In genomic region chr10:62545759-62546158, GRCm38 (mm10) we compare ENCODE assay signal across 22 mouse cellular contexts. TPM values are rescaled to one million over a fixed set of nuclear protein-coding genes. Genes with fewer than 3 reads are reported as not detected.
DNase-seq lines count a peak whose midpoint lies in the region; ATAC-seq and TF ChIP-seq lines count a peak whose summit lies in the region.
"Had no signal": no experiment of that assay in that cellular context is flagged by ENCODE, and none has a peak within 500 bp of the region (broad histone marks: within the 10 kb centered on the region; RNA-seq: fewer than 3 reads in every experiment).

No protein-coding gene starts in this region.

- no peaks in the 10 kb centered on the region for H3K9me3 ChIP-seq in intestine, postnatal 0 days (ENCODE audit: control insufficient read depth)
- H3K9me3 ChIP-seq in intestine, embryonic 16.5 days (ENCODE audit: control insufficient read depth, low read length): no peaks in the 10 kb centered on the region
- H3K9me3 ChIP-seq in CH12.LX (replicated peaks; ENCODE audit: low read length): no peaks in the 10 kb centered on the region
- H3K9me3 ChIP-seq: embryonic facial prominence, embryonic 12.5 days; heart, embryonic 15.5 days; hindbrain, embryonic 13.5 days had no signal

- DNase-seq in left cerebral cortex, adult 2 months (ENCODE audit: extremely low spot score in 1 of 2, low spot score in 2 of 2): no peak
- no peak for DNase-seq in left cerebral cortex, postnatal 25 days (ENCODE audit: low spot score in 2 of 2)
- no peak for DNase-seq in CH12.LX (ENCODE audit: extremely low read depth)
- DNase-seq in NIH3T3 (ENCODE audit: low read depth): peak; percentile 18
- DNase-seq in cerebellum, adult 9-10 months: no peak
- DNase-seq: adrenal gland, postnatal 10 days; B cell, adult 2 months; cerebellum, adult 11 months; cerebellum, adult 8-10 months; cerebellum, postnatal 25 days; gastrocnemius, postnatal 36 days; heart, adult 11 months; heart, postnatal 14 days had no signal

- no peaks in the 10 kb centered on the region for H3K27me3 ChIP-seq in intestine, postnatal 0 days (replicated peaks; ENCODE audit: control insufficient read depth, insufficient read depth, low read length)
- no peaks in the 10 kb centered on the region for H3K27me3 ChIP-seq in intestine, embryonic 16.5 days (replicated peaks; ENCODE audit: control insufficient read depth, insufficient read depth, low read length)
- no peaks in the 10 kb centered on the region for H3K27me3 ChIP-seq in CH12.LX (replicated peaks)
- H3K27me3 ChIP-seq: embryonic facial prominence, embryonic 12.5 days; heart, embryonic 15.5 days; hindbrain, embryonic 13.5 days had no signal

- dilution Hi-C loops in CH12.LX (cut with MboI; ENCODE audit: extremely low pct_ligation_motif_present, extremely low pct_unique_long_range_greater_than_20kb, low sequenced_read_pairs): no loop called here

- H3K4me2 ChIP-seq in intestine, postnatal 0 days (replicated peaks; ENCODE audit: low read depth): no peak overlapping the region
- no peak overlapping the region for H3K4me2 ChIP-seq in intestine, embryonic 16.5 days (ENCODE audit: low read depth, low read length)
- H3K4me2 ChIP-seq in CH12.LX (ENCODE audit: insufficient read depth, low read depth, poor library complexity, severe bottlenecking): no peak overlapping the region
- H3K4me2 ChIP-seq: embryonic facial prominence, embryonic 12.5 days; heart, embryonic 11.5 days; heart, embryonic 15.5 days; hindbrain, embryonic 13.5 days had no signal

- no peak overlapping the region for H3K9ac ChIP-seq in intestine, postnatal 0 days (ENCODE audit: low read depth, low read length)
- H3K9ac ChIP-seq in intestine, embryonic 16.5 days (ENCODE audit: low read depth, low read length): no peak overlapping the region
- H3K9ac ChIP-seq in CH12.LX (ENCODE audit: insufficient read depth, low read depth): no peak overlapping the region
- H3K9ac ChIP-seq: embryonic facial prominence, embryonic 12.5 days; heart, embryonic 15.5 days; hindbrain, embryonic 13.5 days had no signal

- H3K79me2 ChIP-seq in CH12.LX (replicated peaks; ENCODE audit: control insufficient read depth, extremely low read depth, insufficient read depth, poor library complexity, severe bottlenecking): no peaks in the 10 kb centered on the region

- intact Hi-C loops in left cerebral cortex, adult 2 months (cut with DNase I): no loop called here
- intact Hi-C loops in left cerebral cortex, postnatal 25 days (cut with DNase I): no loop called here

- H3K4me3 ChIP-seq in intestine, postnatal 0 days (ENCODE audit: low read depth, low read length): no peak overlapping the region
- H3K4me3 ChIP-seq in intestine, embryonic 16.5 days (ENCODE audit: low read length): no peak overlapping the region
- no peak overlapping the region for H3K4me3 ChIP-seq in left cerebral cortex, adult 2 months
- no peak overlapping the region for H3K4me3 ChIP-seq in CH12.LX (replicated peaks in 1 of 3; ENCODE audit: low read depth in 2 of 3, low read length in 2 of 3, poor library complexity in 1 of 3)
- H3K4me3 ChIP-seq: embryonic facial prominence, embryonic 12.5 days; heart, embryonic 15.5 days; hindbrain, embryonic 13.5 days had no signal

- TF ChIP-seq RAD21 in CH12.LX (IDR thresholded peaks at IDR 0.05; ENCODE audit: low read depth, low read length): peak; percentile 3

- no peak for ATAC-seq in intestine, postnatal 0 days
- no peak for ATAC-seq in intestine, embryonic 16.5 days
- ATAC-seq: CD4-positive, CD25-positive, alpha-beta regulatory T cell, adult 4 months; forebrain, embryonic 16.5 days; hindbrain, postnatal 0 days had no signal

- in situ Hi-C loops in CH12.LX (cut with MboI; ENCODE audit: low pct_ligation_motif_present, low pct_unique_long_range_greater_than_20kb, low sequenced_read_pairs): no loop called here

- H3K27ac ChIP-seq in intestine, postnatal 0 days (ENCODE audit: low read depth, low read length): no peak overlapping the region
- H3K27ac ChIP-seq in intestine, embryonic 16.5 days (ENCODE audit: low read length): no peak overlapping the region
- no peak overlapping the region for H3K27ac ChIP-seq in left cerebral cortex, adult 2 months
- no peak overlapping the region for H3K27ac ChIP-seq in CH12.LX (ENCODE audit: insufficient read depth, low read depth)
- H3K27ac ChIP-seq: embryonic facial prominence, embryonic 12.5 days; heart, embryonic 15.5 days; hindbrain, embryonic 13.5 days; hindbrain, postnatal 0 days had no signal

- H3K36me3 ChIP-seq in intestine, postnatal 0 days (ENCODE audit: control insufficient read depth, insufficient read depth): no peaks in the 10 kb centered on the region
- H3K36me3 ChIP-seq in intestine, embryonic 16.5 days (ENCODE audit: control insufficient read depth, insufficient read depth, low read length): no peaks in the 10 kb centered on the region
- H3K36me3 ChIP-seq in CH12.LX (replicated peaks in 1 of 2; ENCODE audit: control insufficient read depth in 1 of 2, insufficient read depth in 1 of 2, low read length in 1 of 2): no peaks in the 10 kb centered on the region
- H3K36me3 ChIP-seq: embryonic facial prominence, embryonic 12.5 days; heart, embryonic 15.5 days; hindbrain, embryonic 13.5 days had no signal

- peak; percentile 20; the same call in 1 of the 2 replicates for TF ChIP-seq CTCF in intestine, postnatal 0 days (IDR thresholded peaks at IDR 0.05; ENCODE audit: low read depth)
- peak; percentile 8 for TF ChIP-seq CTCF in left cerebral cortex, adult 2 months (IDR thresholded peaks at IDR 0.05)
- TF ChIP-seq CTCF in CH12.LX (conservative IDR thresholded peaks at IDR 0.05 in 1 of 2, IDR thresholded peaks at IDR 0.05 in 1 of 2; ENCODE audit: low read depth in 2 of 2, low read length in 2 of 2): peak in 1 of 2 experiments; percentile 9; a peak in 1 of 4 replicates

- no peak for TF ChIP-seq EP300 in CH12.LX (IDR thresholded peaks at IDR 0.05; ENCODE audit: low read length)

- no peaks in the 10 kb centered on the region for H3K4me1 ChIP-seq in intestine, postnatal 0 days (replicated peaks; ENCODE audit: control insufficient read depth, insufficient read depth, low read length)
- no peaks in the 10 kb centered on the region for H3K4me1 ChIP-seq in intestine, embryonic 16.5 days (ENCODE audit: control insufficient read depth, insufficient read depth, low read length)
- H3K4me1 ChIP-seq in CH12.LX (ENCODE audit: control insufficient read depth in 1 of 2, insufficient read depth in 2 of 2): peaks cover 8 to 55% of the 10 kb centered on the region in 2 experiments
- H3K4me1 ChIP-seq: embryonic facial prominence, embryonic 12.5 days; hindbrain, embryonic 13.5 days had no signal

- TF ChIP-seq POLR2A in CH12.LX (IDR thresholded peaks at IDR 0.05; ENCODE audit: low read depth, low read length): no peak

TF ChIP-seq in CH12.LX, 34 proteins besides CTCF, POLR2A, EP300 and RAD21:
- TF ChIP-seq NELFE (IDR thresholded peaks at IDR 0.05; ENCODE audit: low read depth, low read length) (no peak), RCOR1 (conservative IDR thresholded peaks at IDR 0.05; ENCODE audit: low read depth, low read length) (no peak), MAZ (IDR thresholded peaks at IDR 0.05; ENCODE audit: low read depth, low read length) (no peak), MEF2A (IDR thresholded peaks at IDR 0.05; ENCODE audit: borderline replicate concordance, low read depth, low read length) (no peak), USF1 (IDR thresholded peaks at IDR 0.05; ENCODE audit: low read depth, low read length) (no peak), MXI1 (IDR thresholded peaks at IDR 0.05; ENCODE audit: low read depth, low read length) (no peak), SMC3 (IDR thresholded peaks at IDR 0.05; ENCODE audit: low read depth, low read length) (no peak), BHLHE40 (IDR thresholded peaks at IDR 0.05; ENCODE audit: low read depth, low read length) (no peak)

RNA-seq across cellular contexts. Expression of gene Srgn, which starts 18.5 kb away (rescaled TPM):
- 18.9 and 21.6 TPM in 2 replicates for polyA plus RNA-seq in intestine, postnatal 0 days (2015; fragmentation: Nextera tagmentation; extraction: Ambion mirVana)
- 15.1 and 15.5 TPM in 2 replicates for polyA plus RNA-seq in intestine, embryonic 16.5 days (2015; fragmentation: Nextera tagmentation; extraction: Ambion mirVana)
- total RNA-seq in left cerebral cortex, adult 2 months (2021): 1 to 10 TPM; 7.1 to 9.7 TPM
- 1 to 10 TPM; 8.2 to 9.1 TPM for total RNA-seq in left cerebral cortex, postnatal 25 days (2021)
- total RNA-seq in CH12.LX (2012; rRNA removed): 334 and 519 TPM in 2 replicates
- total RNA-seq in CH12.LX (2014; rRNA removed): 516 and 530 TPM in 2 replicates
- 154 and 189 TPM in 2 replicates for polyA plus RNA-seq in CH12.LX (2012; ENCODE audit: insufficient read length, low read depth)

RNA-seq across cellular contexts. Expression of gene Kif1bp, which starts 32.5 kb away (rescaled TPM):
- 21.7 and 23.2 TPM in 2 replicates for polyA plus RNA-seq in intestine, postnatal 0 days (2015; fragmentation: Nextera tagmentation; extraction: Ambion mirVana)
- 23.0 and 27.3 TPM in 2 replicates for polyA plus RNA-seq in intestine, embryonic 16.5 days (2015; fragmentation: Nextera tagmentation; extraction: Ambion mirVana)
- total RNA-seq in left cerebral cortex, adult 2 months (2021): 100 to 1,000 TPM; 180 to 185 TPM
- 100 to 1,000 TPM; 169 to 181 TPM for total RNA-seq in left cerebral cortex, postnatal 25 days (2021)
- 14.6 and 15.3 TPM in 2 replicates for total RNA-seq in CH12.LX (2012; rRNA removed)
- total RNA-seq in CH12.LX (2014; rRNA removed): 12.9 and 13.3 TPM in 2 replicates
- polyA plus RNA-seq in CH12.LX (2012; ENCODE audit: insufficient read length, low read depth): 22.5 and 23.1 TPM in 2 replicates

RNA-seq across cellular contexts. Expression of gene Ddx21, which starts 56.3 kb away (rescaled TPM):
- polyA plus RNA-seq in intestine, postnatal 0 days (2015; fragmentation: Nextera tagmentation; extraction: Ambion mirVana): 9.6 and 11.1 TPM in 2 replicates
- polyA plus RNA-seq in intestine, embryonic 16.5 days (2015; fragmentation: Nextera tagmentation; extraction: Ambion mirVana): 15.5 and 17.0 TPM in 2 replicates
- 10 to 100 TPM; 21.1 to 21.8 TPM for total RNA-seq in left cerebral cortex, adult 2 months (2021)
- 10 to 100 TPM; 21.7 to 22.2 TPM for total RNA-seq in left cerebral cortex, postnatal 25 days (2021)
- 145 and 208 TPM in 2 replicates for total RNA-seq in CH12.LX (2012; rRNA removed)
- 110 and 114 TPM in 2 replicates for total RNA-seq in CH12.LX (2014; rRNA removed)
- 327 and 354 TPM in 2 replicates for polyA plus RNA-seq in CH12.LX (2012; ENCODE audit: insufficient read length, low read depth)

RNA-seq across cellular contexts. Expression of gene Vps26a, which starts 59.2 kb away (rescaled TPM):
- polyA plus RNA-seq in intestine, postnatal 0 days (2015; fragmentation: Nextera tagmentation; extraction: Ambion mirVana): 102 and 116 TPM in 2 replicates
- 135 and 143 TPM in 2 replicates for polyA plus RNA-seq in intestine, embryonic 16.5 days (2015; fragmentation: Nextera tagmentation; extraction: Ambion mirVana)
- 10 to 100 TPM; 46.9 to 47.4 TPM for total RNA-seq in left cerebral cortex, adult 2 months (2021)
- total RNA-seq in left cerebral cortex, postnatal 25 days (2021): 10 to 100 TPM; 48.9 to 52.9 TPM
- total RNA-seq in CH12.LX (2012; rRNA removed): 14.2 and 17.1 TPM in 2 replicates
- total RNA-seq in CH12.LX (2014; rRNA removed): 33.5 and 37.6 TPM in 2 replicates
- 32.3 and 32.5 TPM in 2 replicates for polyA plus RNA-seq in CH12.LX (2012; ENCODE audit: insufficient read length, low read depth)

Comparison
In these comparisons a context has a peak if more than half of its experiments do, and no peak if none do; other contexts are left out.
1. RNA of gene Srgn, which starts 18.5 kb away (total RNA-seq): 334 to 530 TPM in CH12.LX; 7.1 to 9.7 TPM in left cerebral cortex, adult 2 months and 8.2 to 9.1 TPM in left cerebral cortex, postnatal 25 days; every median in the first group is over 10 times any median in the second.
2. RNA of gene Kif1bp, which starts 32.5 kb away (total RNA-seq): 180 to 185 TPM in left cerebral cortex, adult 2 months and 169 to 181 TPM in left cerebral cortex, postnatal 25 days; 12.9 to 15.3 TPM in CH12.LX; every median in the first group is over 10 times any median in the second.
3. RNA of gene Ddx21, which starts 56.3 kb away (total RNA-seq): 110 to 208 TPM in CH12.LX; 21.7 to 22.2 TPM in left cerebral cortex, postnatal 25 days and 21.1 to 21.8 TPM in left cerebral cortex, adult 2 months; every median in the first group is over 4 times any median in the second.